Mouse (Mus musculus) CD8-positive naive resting alpha-beta T cell, adult 2 months (primary cell): ENCODE results near the gene Nfkbia.

Experiments used
- DNase-seq, 2 experiments: peaks; one replicate each; pipeline ENCODE4 v3.0.0; 2022; ENCODE audit warnings: low read depth in 2 of 2, low spot score in 2 of 2

The Nfkbia gene

DNA sequence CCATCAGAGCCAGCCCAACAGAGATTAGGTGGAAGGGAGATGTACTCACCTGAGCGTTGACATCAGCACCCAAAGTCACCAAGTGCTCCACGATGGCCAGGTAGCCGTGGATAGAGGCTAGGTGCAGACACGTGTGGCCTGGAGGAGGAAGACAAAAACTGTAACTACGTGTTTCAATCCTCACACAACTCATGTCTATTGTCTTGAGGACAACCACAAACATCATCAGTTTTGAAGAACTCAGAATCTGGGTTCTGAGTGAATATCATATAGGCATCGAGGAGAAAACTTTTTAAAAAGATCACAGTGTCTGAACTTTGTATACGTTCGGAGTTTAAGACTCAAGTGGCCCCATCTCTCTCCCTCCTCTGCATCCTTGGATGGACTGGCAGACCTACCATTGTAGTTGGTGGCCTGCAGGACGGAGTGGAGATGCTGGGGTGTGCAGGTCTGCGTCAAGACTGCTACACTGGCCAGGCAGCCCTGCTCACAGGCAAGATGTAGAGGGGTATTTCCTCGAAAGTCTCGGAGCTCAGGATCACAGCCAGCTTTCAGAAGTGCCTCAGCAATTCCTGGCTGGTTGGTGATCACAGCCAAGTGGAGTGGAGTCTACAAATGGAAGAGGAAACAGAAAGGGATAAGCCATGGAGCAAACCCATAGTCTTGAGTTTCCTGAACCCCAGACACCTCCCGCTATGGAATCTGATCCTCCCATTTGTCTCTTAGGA is 1.6 kb downstream of the Nfkbia start:
- no peak for DNase-seq

- no peak for DNase-seq
These were observed 2.3 kb downstream of the Nfkbia start for GRCm38 (mm10) chr12:55489986-55490721.

- DNase-seq: peak; percentile 67 to 72
These were observed 3.6 kb downstream of the Nfkbia start for GRCm38 (mm10) chr12:55488661-55489447.

DNA sequence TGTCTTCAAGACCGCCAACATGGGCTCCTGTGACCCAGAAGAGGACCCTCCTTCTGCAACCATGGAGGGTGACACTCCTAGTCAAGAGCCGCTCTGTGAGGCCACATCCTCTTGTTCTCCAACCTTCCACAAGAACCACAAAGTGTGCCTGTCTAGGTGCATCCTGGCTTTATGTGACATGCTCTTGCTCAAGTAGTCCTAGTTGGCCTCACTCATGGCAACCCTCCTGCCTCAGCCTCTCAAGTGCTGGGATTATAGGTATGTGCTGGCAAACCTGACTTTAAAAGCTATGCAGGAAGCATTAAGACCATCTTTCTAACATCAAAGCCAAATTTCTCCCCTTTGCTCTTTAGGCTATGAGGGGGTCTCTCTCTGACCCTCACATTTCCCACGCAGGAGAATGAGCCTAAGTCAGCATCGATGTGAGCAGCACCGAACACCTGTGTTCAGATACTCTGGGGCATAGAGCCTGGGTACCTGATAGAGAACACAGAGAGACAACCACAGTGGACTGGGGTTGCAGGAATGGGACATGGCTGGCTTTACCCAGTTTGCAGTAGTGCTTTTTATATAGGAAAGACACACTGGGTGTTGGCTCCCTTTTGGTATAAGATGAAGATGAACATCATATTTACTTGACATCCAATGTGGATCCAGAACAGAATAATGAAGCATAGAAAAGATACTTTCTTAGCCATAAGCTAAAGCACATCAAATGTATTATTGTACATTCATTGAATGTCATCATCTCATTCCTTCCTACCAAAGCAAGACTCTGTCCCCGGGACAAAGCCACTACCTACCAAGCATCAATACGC is 4.4 kb downstream of the Nfkbia start:
- peak in 1 of 2 experiments; percentile 26 for DNase-seq

- DNase-seq: no peak
These were observed 5.3 kb downstream of the Nfkbia start for GRCm38 (mm10) chr12:55486923-55487674.

- no peak for DNase-seq
These were observed 7.6 kb downstream of the Nfkbia start for GRCm38 (mm10) chr12:55484800-55485199.

- no peak for DNase-seq
These were observed 8.2 kb downstream of the Nfkbia start for GRCm38 (mm10) chr12:55484079-55484774.

DNA sequence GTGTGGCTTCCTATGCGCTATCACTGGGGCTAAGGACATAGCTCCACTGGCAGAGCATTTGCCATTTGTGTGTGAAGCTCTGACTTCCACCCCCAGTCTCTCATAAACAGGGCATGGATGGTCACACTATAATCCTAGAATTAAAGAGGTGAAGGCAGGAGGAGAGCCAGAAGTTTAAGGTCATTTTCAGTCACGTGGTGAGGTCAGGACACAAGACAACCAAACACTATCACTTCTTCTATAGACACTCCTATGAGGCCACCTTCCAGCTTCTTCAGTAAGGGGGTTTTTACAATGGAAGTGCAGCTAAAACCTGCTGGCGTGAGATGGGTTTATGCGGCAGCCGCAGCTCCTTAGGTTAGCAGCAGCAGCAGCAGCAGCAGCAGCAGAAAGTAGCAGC is 8.9 kb downstream of the Nfkbia start:
- DNase-seq: no peak

- no peak for DNase-seq
These were observed 9.7 kb downstream of the Nfkbia start for GRCm38 (mm10) chr12:55482732-55483131.

- DNase-seq: no peak
These were observed 10.7 kb downstream of the Nfkbia start for GRCm38 (mm10) chr12:55481739-55482138.

GRCm38 (mm10) chr12:55480471-55481153 is 11.8 kb downstream of the Nfkbia start:
- no peak for DNase-seq

DNA sequence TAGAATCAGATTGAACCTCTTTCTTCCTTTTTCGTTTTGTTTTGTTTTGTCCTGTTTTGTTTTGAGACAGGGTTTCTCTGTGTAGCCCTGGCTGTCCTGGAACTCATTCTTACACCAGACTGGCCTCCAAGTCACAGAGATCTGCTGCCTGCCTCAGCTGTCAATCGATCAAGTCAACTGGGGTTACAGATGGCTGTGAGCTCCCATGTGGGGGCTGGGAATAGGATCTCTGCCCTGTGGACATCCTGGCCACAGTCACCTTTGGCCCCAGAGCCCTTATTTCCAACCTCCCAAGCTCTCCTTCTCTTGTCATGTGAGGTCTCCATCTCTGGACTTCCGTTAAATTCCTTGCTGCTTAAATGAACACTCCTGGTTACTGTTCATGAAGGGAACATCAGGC is 13.5 kb downstream of the Nfkbia start:
- no peak for DNase-seq

- no peak for DNase-seq
These were observed 18.3 kb downstream of the Nfkbia start for GRCm38 (mm10) chr12:55474209-55474583.

GRCm38 (mm10) chr12:55473250-55474208 is 18.9 kb downstream of the Nfkbia start:
- DNase-seq: no peak

- no peak for DNase-seq
These were observed 21.1 kb downstream of the Nfkbia start for GRCm38 (mm10) chr12:55471344-55471743.

DNA sequence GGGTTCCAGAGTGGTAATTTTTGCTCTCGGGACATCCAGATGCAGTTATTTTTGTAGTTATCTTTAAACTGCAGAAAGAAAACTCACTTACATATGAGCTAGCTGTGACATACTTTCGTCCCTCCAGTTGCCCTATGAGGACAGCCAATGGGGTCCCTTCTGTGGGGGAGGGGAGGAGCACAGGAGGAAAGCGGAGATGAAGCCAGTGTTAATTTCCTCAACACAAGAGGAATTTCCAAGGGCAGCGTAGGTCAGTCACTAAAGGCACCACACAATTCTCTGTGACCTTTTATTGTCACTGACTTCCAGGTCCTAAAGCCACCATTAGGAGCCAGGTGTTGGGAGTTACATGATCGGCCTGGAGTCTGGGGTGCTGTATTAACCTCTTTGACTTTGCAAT is 22.0 kb downstream of the Nfkbia start:
- DNase-seq: no peak

GRCm38 (mm10) chr12:55467331-55468180 is 24.9 kb downstream of the Nfkbia start:
- DNase-seq: no peak
